Mouse (Mus musculus): ENCODE data around the gene Scfd2.

Gene Scfd2

DNA sequence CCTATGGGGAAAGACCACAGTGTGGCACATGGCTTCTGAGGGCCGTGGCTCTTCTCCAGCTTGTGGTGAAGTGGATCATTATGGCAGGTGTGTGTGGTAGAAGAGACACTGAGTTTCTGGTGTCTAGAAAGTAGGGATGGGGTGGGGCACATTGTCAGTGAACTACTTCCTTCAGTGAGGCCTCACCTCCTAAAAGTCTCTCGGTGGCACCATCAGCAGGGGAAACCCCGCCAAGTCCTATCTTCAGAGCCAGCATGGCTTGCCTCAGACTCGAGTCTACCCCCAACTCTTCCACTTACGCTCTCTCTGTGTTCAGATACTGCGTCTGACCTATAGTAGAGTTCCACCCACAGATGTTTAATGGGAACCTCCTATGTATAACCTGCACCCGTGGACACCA is 297.8 kb downstream of the Scfd2 start:
- DNase-seq: no peak

DNA sequence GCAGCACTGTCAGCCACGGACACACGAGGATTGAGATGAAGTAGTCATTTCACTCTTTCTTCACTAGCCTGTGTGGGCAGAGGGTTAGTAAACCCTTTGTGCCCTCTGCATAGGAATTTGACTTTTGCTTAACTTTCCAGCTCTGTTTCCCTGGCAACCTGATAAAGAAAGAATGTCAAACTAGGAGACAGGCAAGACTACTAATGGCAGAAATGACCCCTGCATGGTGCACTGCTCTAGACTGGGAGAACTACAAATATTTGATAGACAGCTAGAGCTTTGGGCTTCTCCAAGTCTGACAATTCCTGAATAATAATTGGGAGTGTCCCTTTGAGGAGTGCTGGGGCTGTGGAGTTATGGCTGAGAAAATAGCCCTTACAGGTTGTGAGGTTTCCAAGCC is 301.0 kb downstream of the Scfd2 start:
- DNase-seq: no peak

- no peak for DNase-seq
Observed at GRCm38 (mm10) chr5:74229775-74230413, 301.7 kb downstream of the Scfd2 start.

DNA sequence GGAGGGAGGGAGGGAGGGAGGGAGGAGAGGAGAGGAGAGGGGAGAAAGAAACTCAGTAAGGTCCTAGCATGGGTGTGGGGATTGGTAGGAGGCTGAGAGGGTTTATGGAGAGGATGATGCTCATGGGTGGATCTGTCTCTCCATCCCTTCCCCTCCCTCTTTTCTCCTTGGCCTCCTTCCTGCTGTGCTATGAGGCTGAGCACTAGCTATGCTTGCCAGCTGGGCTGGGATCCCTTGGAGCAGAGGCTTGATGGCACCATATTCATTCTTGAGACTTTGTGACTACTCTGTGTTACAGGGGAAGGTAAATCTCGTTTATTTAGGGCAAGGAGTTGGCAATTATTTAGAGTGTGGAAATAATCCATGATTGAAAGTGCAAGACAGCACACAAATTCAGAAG is 302.6 kb downstream of the Scfd2 start:
- no peak for DNase-seq

- DNase-seq: no peak
Observed at GRCm38 (mm10) chr5:74227352-74227751, 304.2 kb downstream of the Scfd2 start.

DNA sequence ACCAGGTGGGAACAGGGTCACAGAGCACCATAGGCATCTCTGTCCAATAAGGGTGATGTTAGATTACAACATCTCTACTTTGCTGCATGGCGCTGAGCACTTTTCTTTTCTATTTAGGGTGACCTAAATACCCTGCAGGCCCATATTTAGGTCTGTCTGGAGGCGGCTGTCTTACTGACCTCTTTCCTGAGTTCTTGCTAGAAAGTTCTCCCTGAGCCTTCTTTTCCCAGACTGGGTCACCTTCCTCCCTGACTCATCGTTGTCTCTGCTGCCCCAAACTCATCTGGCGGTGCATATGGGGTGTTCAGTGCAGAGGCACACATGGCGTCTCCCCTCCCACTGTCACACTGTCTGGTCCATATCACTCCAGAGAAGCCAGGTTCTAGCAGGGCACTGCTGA is 305.4 kb downstream of the Scfd2 start:
- DNase-seq: no peak

GRCm38 (mm10) chr5:74224480-74224879 is 307.1 kb downstream of the Scfd2 start:
- DNase-seq: no peak

DNA sequence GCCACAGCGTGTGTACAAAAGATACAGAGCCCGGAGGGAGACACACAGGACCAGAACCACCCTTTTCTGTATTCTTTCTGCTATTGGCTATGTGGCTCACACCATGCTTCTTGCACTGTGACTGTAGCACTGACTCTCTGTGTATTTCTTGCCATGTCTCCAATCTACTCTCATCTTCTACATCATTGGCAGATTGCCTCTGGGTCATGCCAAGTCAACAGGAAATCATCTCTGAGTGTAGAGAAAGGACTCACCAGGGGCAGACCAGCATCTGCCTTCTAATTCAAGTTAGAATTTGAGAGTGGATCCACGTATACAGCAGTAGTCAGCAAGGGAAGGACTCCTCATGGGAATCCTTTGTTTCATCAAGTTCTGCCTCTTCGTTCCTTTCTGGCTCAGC is 308.9 kb downstream of the Scfd2 start:
- DNase-seq: no peak

DNA sequence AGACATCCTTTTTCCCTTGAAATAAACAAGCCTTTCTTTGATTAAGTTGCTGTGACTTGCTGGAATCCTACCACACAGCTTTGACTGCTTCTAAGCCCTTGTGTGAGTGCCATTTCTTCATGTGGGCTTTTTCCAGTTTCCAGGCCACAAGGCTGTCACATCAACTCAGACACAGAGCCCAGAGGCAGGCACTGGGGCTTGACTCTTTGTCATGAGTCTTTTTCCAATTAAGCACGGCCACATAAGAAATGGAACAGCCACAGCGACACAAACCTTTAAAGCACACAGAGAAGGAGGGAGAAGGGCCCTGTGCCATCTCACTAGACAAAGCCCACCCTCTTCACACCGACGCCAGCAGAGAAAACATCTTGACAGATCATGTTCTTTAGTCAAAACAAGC is 313.0 kb downstream of the Scfd2 start:
- DNase-seq: no peak

DNA sequence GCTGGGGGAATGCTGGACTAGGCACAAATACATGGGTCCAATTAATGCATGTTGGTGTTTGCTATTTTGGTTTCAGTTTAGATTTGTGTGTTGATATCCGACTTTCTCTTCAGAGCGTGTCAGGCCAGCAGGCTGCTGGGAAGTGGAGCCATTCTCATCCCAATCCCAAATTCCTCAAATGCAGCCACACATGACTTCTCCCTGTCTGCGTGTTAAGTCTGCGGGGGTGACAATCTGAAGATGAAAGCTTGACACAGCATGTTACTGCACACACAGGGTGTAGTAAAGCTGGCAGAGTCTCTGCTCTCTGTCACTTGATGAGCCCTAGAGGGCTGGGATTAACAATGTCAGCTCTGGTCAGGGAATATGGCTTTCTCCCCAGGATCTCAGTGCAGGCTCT is 316.4 kb downstream of the Scfd2 start:
- no peak for DNase-seq

DNA sequence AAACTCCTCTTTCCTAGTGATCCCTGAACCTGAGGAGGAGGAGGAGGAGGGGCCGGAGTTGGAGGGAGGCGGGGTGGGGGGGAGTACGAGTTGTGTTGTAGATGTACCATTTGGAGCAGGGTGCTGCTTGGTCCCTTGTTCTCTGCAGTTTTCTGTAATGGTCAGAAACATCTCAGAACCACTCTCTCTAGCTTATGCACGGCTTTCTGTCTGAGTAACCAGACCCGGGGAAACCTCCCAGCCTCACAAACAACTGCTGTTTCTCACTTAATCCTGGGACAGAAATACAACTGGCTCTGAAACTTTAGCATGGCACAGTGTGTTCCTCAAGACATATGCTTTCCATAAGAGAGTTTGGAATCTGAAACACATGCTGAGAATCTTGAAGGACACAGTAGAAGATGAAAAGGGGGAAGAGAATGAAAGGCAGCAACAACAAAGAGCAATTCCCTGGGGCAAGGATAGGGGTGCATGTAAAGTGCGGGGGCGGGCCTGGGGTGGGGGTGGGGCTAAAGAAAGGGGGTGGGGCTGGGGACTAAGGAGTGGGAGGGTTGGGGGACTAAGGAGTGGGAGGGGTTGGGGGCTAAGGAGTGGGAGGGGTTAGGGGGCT is 317.0 kb downstream of the Scfd2 start:
- DNase-seq: no peak

DNA sequence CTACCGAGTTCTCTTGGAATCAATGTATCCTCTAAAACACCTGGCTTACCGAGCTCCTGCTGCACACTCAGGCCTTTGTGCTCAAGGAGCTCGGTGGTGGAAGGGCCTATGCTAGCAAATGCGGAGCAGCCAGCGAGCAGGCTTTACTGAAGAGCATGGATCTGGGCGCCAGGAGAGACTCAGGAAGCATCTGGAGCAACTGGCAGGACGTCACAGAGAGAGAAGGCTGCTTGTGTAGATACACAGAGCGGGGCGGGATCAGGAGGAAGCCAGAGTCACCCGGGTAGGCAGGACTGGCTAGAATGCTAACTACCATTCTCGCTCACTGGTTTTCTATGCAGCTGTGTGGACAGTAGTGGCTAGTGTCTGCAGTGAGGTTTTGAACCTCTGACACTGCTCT is 320.2 kb downstream of the Scfd2 start:
- DNase-seq: no peak

DNA sequence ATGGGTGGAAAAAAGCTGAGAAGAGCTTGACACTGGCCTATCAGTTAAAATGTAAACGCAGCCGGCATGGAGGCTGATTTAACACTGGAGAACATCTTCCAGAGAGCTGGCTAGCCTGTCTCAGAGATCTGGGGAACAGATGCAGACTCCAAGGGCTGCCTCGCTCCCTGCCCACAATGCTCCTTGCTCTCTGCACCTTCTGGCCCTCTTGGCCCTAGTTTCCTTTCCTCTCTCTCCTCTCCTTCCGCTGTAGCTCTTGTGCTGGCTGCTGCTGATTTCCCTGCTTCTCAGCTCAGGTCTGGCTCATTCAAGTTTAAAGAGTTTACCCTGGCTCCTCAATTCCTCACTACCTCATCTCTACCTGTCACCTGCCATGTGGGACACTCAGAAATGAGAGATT is 321.9 kb downstream of the Scfd2 start:
- peak; percentile 26 for DNase-seq

DNA sequence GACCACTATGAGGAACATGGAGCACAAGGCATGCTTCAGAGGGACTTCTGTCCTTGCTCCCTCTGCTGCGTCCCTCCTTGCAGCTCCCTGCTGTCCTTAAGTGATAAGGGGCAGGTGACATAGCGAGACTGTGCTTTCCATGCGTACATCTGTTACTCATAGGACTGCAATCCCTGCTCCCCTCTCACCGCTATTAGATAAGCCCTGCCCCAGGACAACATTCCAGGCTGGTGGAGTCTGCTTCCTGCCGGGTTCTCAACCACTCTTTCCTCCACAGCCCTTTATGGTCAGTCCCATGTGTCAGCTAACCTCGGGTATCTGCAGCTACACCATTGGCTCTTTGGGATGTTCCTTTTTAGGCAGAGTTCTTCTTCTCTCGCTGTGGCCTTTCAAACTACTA is 323.1 kb downstream of the Scfd2 start:
- no peak for DNase-seq

GRCm38 (mm10) chr5:74207209-74207608 is 324.4 kb downstream of the Scfd2 start:
- no peak for DNase-seq

- DNase-seq: no peak
Observed at GRCm38 (mm10) chr5:74206649-74207048, 324.9 kb downstream of the Scfd2 start.

GRCm38 (mm10) chr5:74206038-74206437 is 325.5 kb downstream of the Scfd2 start:
- no peak for DNase-seq

DNA sequence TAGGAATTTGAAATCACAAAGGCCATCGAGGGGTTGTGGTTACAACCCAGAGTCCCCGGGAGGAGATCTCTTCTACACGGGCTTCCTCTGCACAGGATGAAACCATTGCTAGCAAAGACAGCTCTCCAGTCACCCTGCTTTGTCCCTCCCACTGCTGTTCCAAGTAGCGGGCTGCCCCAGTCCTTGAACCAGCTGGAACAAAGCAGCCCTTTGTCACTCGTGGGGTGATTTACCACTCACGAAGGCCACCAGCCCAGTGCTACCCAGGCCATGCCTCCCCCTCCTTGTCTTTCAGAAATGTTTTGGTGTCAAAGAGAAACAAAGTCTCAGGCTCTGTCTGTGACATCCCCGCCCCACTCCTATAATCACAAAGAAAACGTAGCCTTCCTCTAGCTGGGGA is 326.1 kb downstream of the Scfd2 start:
- DNase-seq: no peak

- DNase-seq: no peak
Observed at GRCm38 (mm10) chr5:74204465-74204864, 327.1 kb downstream of the Scfd2 start.

GRCm38 (mm10) chr5:74202515-74202914 is 329.0 kb downstream of the Scfd2 start:
- DNase-seq: no peak

DNA sequence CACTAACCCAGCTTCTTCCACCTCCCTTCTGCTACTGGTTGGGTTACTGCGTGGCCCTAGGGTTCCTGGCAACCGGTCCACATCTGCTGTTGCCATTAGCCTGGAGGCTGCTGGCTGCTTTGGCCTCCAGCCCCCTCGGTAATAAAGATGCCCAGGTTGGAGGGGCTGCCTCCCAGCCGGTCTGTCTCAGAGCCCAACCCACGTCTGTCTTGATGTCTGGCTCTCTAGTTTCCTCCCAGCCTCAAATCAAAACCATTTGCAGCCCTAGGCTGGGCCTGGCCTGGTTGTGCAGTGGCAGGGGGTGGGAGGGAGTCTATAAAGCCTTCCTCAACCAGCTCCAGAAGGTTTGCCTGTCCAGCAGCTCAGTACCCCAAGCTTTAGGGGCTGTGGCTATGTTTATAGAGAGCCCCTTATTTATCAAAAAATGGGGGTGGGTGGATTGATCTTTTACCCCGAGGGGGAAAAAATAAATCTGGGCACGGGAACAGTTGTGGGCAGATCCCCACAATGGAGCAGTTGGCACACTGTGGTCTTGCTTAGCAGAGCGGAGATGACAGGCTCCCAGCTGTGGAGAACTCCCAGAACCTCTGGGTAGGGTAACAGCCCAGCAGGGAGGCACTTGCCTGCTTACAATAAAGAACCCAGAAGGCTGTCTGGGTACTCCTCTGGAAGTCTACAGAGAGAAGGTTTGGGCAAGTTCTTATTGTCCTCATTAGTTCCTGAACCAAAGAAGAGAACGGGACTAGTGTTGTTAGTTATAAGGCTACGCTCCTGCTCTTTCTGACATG is 329.8 kb downstream of the Scfd2 start:
- no peak for DNase-seq

DNA sequence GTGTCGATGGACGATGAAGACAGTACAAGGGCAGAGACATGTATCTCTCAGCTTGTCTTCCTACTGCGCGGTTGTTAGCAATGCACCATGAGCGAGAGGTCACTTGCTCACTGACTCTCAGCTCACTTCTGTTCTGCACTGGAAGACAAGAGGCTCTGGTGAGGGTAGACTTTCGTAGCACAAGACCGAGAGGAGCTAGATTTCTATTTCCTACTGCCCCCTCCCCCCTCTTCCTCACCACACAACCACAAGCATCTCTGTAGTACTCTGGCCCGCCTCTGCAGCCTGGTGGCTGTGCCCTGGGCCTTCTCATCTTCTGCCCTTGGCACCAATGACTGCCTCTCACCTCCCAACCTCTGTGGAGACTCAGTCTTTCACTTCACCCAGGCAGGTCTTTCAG is 331.1 kb downstream of the Scfd2 start:
- no peak for DNase-seq

GRCm38 (mm10) chr5:74199793-74200192 is 331.8 kb downstream of the Scfd2 start:
- DNase-seq: no peak

DNA sequence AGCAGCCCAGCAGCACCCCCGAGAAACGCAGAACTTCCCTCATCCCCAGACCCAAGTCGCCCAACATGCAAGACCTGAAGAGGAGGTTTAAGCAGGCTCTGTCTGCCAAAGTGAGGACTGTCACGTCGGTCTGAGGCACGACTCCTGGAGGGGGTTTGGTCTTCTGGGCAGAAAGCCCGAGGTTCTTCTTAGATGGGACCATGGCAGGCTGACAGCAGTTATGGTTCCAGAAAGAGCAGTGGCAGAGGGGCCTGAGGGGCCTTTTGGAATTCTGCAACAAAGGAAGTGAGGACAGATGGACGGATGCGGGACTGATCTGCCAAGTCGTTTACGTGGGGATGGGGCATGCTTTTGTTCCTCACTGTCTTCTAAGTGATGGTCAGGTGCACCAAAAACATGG is 333.1 kb downstream of the Scfd2 start:
- no peak for DNase-seq
